In the genomic region with DNA sequence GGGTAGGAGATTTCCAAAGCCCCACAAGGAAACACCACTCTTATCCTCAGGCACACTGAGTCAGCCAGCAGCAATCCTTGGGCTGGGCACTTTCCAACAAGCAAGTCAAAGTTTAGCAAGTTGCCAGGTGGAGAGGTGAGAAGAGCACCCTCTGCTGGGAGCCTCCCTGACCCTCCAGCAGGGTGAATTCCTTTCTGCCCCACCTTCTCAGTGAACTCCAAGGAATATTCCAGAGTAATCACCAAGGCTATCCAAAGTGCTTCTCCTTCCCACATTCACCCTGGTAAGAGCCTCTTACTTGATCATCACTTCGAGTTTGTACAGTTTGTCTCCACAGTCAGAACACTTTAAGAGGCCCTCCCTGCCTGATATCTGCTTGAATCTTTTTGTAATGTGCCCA, we compare ENCODE assay signal across 12 mouse cellular contexts.
DNase-seq lines count a peak whose midpoint lies in the region; ATAC-seq and TF ChIP-seq lines count a peak whose summit lies in the region.
"Had no signal": no experiment of that assay in that cellular context is flagged by ENCODE, and none has a peak within 500 bp of the region (broad histone marks: within the 10 kb centered on the region; RNA-seq: fewer than 3 reads in every experiment).

No protein-coding gene starts in this region.

- H3K9ac ChIP-seq in forebrain, embryonic 14.5 days (ENCODE audit: low read length), result no peak overlapping the region
- H3K9ac ChIP-seq: heart, embryonic 15.5 days; stomach, embryonic 15.5 days had no signal

- no peak for TF ChIP-seq POLR2A in testis, adult 2 months (IDR thresholded peaks at IDR 0.05; ENCODE audit: control insufficient read depth, low read depth, low read length)

- no peaks in the 10 kb centered on the region for H3K36me3 ChIP-seq in testis, adult 2 months (ENCODE audit: control insufficient read depth, insufficient read depth, low read length)
- no peaks in the 10 kb centered on the region for H3K36me3 ChIP-seq in forebrain, embryonic 14.5 days (ENCODE audit: control insufficient read depth, insufficient read depth, low read length)
- H3K36me3 ChIP-seq: heart, embryonic 15.5 days; stomach, embryonic 15.5 days had no signal

- WGBS in forebrain, embryonic 14.5 days, result 86% methylated on average over 1 of the region's 1 CpGs

- no peaks in the 10 kb centered on the region for H3K4me1 ChIP-seq in testis, adult 2 months (ENCODE audit: control insufficient read depth, insufficient read depth, low read length)
- H3K4me1 ChIP-seq in forebrain, embryonic 14.5 days (ENCODE audit: control insufficient read depth, insufficient read depth, low read length), result no peaks in the 10 kb centered on the region
- H3K4me1 ChIP-seq: heart, embryonic 15.5 days; stomach, embryonic 15.5 days had no signal

- peak; percentile 15; the same call in 1 of the 2 replicates for TF ChIP-seq CTCF in testis, adult 2 months (IDR thresholded peaks at IDR 0.05; ENCODE audit: control insufficient read depth, insufficient read depth, insufficient replicate concordance, low read depth, low read length)

- peak; percentile 16 for DNase-seq in heart, adult 8-10 months (ENCODE audit: low spot score)
- no peak for DNase-seq in heart, adult 9 months (ENCODE audit: low spot score in 2 of 2)
- no peak for DNase-seq in testis, postnatal 14 days (ENCODE audit: low spot score)
- DNase-seq in kidney, postnatal 14 days, result peak; percentile 19
- DNase-seq in forebrain, embryonic 14.5 days (ENCODE audit: low spot score), result no peak
- no peak for DNase-seq in embryo, embryonic 10 days (ENCODE audit: low spot score)
- DNase-seq: left cerebral cortex, postnatal 4 days had no signal

- no peak overlapping the region for H3K27ac ChIP-seq in testis, adult 2 months (ENCODE audit: control insufficient read depth, insufficient read depth, low read depth, low read length)
- H3K27ac ChIP-seq in forebrain, embryonic 14.5 days (ENCODE audit: low read depth, low read length), result no peak overlapping the region
- H3K27ac ChIP-seq: heart, embryonic 15.5 days; stomach, embryonic 15.5 days had no signal

- H3K4me3 ChIP-seq in testis, adult 2 months (ENCODE audit: control insufficient read depth, low read depth, low read length), result no peak overlapping the region
- no peak overlapping the region for H3K4me3 ChIP-seq in forebrain, embryonic 14.5 days (ENCODE audit: low read depth, low read length)
- H3K4me3 ChIP-seq: heart, embryonic 15.5 days; stomach, embryonic 15.5 days had no signal

- H3K27me3 ChIP-seq in testis, adult 2 months (ENCODE audit: control insufficient read depth, insufficient read depth, low read length), result no peaks in the 10 kb centered on the region
- no peaks in the 10 kb centered on the region for H3K27me3 ChIP-seq in forebrain, embryonic 14.5 days (replicated peaks; ENCODE audit: control insufficient read depth, insufficient read depth, low read length)
- H3K27me3 ChIP-seq: heart, embryonic 15.5 days; stomach, embryonic 15.5 days had no signal

- H3K9me3 ChIP-seq in forebrain, embryonic 14.5 days (replicated peaks; ENCODE audit: control insufficient read depth, low read length), result no peaks in the 10 kb centered on the region
- H3K9me3 ChIP-seq: heart, embryonic 15.5 days; stomach, embryonic 15.5 days had no signal

- no peak overlapping the region for H3K4me2 ChIP-seq in forebrain, embryonic 14.5 days (ENCODE audit: low read length)
- H3K4me2 ChIP-seq: heart, embryonic 15.5 days; stomach, embryonic 15.5 days had no signal

- no peak for ATAC-seq in forebrain, embryonic 14.5 days
- ATAC-seq: forebrain, embryonic 16.5 days; intestine, embryonic 16.5 days had no signal

Comparison
In these comparisons a context has a peak if more than half of its experiments do, and no peak if none do; other contexts are left out.
1. DNase-seq: peak in heart, adult 8-10 months (single experiment) and kidney, postnatal 14 days (single experiment); none in heart, adult 9 months (0 of 2), testis, postnatal 14 days (single experiment), forebrain, embryonic 14.5 days (single experiment) and embryo, embryonic 10 days (single experiment).